Mouse (Mus musculus) adipocyte (in vitro differentiated cells): Measurements from ENCODE around the gene Igsf23.
"Not testable (repeated sequence)": the region's sequence is repeated elsewhere in the genome, so short reads cannot be mapped to it uniquely, and the experiment has no call there.

Experiments used
- DNase-seq: peaks from one replicate; pipeline ENCODE4 v3.0.0-alpha.2; 2016; ENCODE audit warnings: low spot score

Gene Igsf23

DNA sequence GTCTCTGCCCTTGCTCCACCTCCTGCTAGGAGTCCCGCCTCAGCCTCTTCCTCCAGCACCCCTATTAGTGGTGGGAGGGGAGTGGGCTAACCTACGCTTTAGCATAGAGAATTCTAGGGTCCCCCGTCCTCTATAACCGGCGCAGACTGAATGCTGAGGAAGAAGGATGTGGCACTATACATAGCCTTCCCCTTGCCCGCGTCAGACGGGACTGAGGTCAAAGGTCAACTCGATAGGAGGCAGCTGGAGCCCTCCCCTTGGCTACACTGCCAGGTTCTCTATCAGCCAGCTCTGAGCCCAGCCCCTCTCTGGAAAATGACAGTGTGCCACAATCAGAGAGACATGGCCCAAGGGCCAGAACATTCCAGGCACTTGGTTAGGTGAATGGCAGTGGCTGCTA lies at the start of gene Igsf23:
Igsf23 (minus strand) TSS at position 168 of the 400 bp plus-strand sequence.
- DNase-seq, result no peak

DNA sequence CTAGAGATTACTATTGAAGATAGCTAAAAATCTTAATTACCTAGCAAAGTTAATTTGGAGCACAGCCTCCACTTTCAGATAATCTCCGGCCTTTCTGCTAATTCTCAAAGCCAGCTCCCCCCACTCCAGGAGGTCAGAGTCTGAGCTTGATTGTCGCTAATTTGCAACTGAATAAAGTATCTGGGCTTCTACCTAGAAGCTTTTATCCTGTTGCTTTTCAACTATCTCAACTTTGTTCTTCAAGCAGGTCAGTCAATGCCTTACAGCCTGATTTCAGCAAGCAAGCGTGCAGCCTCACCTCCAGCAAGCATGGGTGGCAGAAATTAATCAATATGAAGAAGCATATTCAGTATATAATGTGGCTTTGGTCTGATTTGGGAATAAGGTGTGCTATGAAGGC lies 46.2 kb upstream of the Igsf23 start:
- DNase-seq, result not testable (repeated sequence)

DNA sequence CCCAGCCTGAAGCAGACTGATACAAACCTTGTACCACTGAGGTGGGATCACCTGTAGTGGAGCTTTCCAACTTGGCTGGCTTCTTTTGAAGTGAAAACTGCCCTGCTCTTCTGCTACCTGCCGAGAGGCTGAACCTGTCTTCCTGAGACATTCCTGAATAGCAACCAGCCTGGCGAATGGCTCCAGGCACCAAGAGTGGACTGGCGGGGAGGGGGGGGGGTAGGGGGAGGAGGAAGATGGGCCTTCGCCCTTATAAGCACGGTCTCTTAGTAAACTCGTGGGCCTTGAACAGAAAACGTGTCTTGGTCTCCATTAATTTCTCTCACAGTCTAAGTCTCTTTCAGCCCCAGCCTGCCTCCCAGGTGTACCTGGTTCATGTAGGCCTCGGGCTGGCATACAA lies 40.6 kb upstream of the Igsf23 start, which contains the start of gene Nlrp9b:
Nlrp9b (plus strand) TSS at position 301 of the 400 bp plus-strand sequence.
- DNase-seq, result not testable (repeated sequence)

DNA sequence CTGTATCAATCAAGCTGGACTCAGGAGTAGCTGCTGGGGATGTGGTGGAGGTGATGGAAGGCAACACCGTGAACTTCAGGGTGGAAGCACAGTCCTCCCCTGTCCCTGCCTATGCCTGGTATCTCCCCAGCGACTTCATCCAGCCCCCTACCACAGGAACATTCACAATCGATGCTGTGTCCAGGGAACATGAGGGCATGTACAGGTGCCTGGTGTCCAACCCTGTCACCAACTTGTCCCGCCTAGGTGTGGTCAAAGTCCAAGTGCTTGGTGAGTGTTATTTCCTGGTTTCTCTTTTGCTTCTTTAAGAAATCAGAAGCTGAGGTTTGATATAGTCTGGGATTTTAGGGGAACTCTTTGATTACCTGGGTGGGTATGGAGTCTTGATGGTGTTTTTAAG lies 21.0 kb upstream of the Igsf23 start:
- no peak for DNase-seq

DNA sequence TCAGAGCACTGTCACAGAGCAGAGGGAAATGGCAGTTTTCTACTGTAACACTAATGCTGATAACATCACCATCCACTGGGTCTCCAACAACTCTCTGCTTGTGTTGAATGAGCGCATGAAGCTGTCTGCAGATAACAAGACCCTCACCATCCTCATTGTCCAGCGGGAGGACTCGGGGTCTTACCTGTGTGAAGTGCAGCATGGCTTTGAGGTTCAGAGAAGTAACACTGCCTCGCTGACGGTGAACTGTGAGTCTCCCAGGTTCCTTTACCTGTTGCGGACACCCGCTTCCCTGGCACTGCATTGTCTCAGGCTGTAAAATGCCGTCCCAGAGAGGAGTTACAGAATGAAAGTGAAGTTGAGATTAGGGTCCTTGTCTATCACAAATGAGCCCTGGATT lies 19.6 kb upstream of the Igsf23 start:
- DNase-seq, result no peak

DNA sequence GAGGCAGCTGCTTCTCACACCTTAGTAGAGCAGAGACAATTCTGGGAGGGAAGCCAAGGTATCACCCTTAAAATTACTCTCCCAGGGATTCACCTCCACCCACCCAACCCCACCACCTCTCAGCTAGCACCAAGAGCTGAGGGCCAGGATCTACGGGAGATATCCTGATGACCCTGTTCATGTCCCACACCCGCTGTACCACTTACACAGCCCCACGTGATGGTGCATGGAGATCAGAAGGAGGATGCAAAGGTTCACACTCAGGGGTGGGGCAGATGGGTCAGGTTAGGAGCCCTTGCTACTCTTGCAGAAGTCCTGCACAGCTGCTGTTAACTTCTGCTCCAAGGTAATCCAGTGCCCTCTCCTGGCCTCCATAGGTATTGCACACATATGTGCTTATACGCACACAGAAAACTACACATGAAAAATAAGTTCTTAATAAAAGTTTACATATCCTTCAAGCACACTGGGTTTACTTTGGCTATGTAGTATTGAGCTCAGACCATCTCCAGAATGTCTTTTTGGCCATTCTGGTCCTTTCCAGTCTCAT lies 19.1 kb upstream of the Igsf23 start:
- no peak for DNase-seq

DNA sequence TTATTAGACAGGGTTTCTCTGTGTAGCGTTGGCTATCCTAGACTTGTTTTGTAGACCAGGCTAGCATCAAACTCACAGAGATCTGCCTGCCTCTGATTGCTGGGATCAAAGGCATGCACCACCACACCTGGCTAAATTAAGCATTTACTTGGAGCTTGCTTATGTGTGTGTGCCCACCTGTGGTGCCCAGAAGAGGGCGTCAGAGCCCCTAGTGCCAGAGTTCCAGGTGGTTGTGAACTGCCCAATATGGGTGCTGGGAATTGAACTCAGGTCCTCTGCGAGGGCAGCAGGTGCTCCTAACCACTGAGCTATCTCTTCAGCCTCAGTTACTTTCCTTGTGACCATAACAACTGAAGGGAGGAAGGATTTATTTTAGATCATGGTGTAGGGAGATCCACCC lies 18.6 kb upstream of the Igsf23 start:
- no peak for DNase-seq

DNA sequence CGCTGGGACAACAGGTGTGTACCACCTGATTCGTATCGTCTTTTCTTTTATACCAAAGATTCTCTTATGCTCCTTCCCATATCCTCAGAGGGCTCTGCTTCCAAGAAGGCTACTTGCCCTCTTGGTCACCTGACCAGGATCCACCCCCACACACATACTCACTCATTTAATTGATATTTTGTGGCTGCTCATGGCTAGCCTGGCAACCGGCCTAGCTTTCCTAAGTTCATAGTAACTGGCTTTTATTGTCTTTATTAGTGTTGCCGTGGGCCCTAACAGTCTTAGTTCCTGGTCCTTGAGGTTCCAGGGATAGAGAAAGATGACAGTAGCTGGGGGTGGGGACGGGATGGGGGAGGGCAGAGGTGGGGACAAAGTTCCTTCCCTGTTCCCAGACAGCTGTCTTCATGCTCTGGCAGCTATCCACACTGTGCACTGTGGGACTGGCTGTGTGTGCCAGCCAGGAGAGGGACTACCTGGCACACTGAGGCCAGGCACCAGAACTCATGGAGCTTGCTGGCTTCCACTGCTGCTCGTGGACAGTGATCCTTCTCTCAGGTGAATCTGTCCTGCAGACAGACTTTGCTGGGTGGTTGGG lies 14.5 kb upstream of the Igsf23 start, which contains the start of gene Ceacam20:
Ceacam20 (plus strand) TSS at position 428 of the 595 bp plus-strand sequence.
- no peak for DNase-seq

DNA sequence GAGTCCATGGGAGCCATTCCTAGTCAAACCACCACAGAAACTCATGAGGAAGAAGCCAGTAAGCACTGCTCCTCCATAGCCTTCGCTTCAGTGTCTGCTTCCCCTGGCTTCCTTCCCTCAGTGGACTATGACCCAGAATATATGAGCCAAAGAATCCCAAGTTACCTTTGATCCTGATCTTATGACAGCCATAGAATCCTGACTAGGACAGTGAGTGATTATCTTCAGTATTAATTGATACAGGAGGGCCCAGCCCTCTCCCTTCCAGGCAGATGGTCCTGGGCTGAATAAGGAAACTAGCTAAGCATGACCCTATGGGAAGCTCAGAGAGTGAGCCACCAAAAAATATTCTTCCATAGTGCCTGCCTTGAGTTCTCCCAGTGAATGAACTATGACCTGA lies 11.9 kb upstream of the Igsf23 start:
- no peak for DNase-seq

DNA sequence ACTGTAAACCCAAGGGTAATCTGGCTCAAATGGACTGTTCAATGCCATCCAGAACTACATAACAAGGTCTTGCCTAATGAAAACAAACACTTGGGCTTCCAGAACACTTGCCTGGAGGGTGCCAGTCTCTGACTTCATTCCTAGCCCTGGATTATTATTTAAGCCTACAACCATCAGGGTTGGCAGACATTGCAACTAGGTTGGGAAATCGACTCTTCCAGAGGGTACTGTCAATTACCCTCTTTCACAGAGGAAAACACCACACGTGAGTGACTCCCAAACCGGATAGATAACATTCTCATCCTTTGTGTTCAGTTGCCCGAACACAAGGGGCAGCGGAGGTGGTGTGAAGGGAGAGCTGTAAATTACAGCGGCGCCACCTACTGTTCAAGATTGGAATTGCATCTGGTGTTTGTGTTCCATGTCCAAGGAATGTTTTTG lies 5.8 kb upstream of the Igsf23 start:
- peak; percentile 95 for DNase-seq

DNA sequence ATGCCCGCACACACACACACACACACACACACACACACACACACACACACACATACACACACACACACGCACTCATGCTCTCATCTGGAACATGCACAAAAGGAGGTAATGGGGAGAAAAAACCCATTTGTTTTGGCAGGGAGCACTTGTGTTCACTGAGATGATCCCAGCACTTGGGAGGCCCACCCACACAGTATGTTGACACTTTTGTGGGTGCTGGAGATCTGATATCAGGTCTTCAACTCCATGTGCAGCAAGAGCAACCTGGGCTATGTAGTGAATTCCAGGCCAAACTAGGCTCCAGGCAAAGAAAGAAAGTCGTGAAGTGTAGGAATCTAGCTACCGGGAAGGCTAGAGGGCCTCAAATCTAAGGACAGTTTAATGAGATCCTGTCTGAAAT lies 5.3 kb upstream of the Igsf23 start:
- no peak for DNase-seq

DNA sequence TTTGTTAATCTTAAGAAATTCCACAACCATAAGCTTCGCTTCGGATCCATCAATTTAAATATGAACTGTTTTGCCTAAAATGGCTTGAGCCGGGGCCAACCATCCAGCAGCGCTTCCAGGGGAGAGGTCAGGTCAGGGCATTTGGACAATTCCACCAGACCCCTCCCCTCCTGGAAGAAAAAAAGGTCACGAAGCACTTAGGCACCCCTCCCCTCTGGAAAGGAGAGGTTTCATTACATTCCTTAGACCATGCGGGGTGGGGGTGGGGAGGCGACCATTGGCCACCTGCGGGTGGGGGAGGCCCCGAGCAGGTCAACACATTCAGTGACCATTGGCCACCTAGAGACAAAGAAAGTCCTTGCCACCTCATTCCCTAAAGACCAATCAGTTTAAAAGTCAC lies 2.5 kb upstream of the Igsf23 start:
- DNase-seq, result peak; percentile 38

DNA sequence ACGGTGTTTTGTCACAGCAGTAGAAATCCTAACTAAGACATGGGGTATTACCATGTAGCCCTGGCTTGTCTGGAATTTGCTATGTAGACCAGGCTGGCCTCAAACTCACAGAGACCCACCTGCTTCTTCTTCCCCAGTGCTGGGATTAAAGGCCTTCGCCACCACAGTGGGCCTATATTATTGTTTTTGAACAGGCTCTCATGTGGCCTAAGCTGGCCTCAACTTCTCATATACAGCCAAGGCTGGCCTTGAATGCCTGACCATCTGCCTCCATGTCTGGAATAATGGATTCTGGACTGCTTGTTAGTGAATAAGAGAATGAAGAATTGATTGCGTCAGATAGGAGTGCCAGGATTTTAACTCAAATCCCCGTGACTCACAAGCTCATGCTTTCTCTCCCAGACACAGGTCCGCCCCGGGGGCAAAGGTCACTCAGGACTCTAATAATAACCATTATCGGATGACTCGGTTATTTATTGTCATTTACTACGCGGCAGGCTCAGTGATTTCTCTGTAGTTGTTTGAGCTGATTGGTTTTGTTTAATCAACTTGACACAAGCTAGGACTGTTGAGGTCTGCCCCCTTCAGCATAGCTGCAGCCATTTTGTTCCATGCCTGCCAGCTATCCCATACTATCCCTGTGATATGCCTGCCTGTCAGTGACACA lies 1.9 kb upstream of the Igsf23 start:
- DNase-seq, result peak; percentile 60

DNA sequence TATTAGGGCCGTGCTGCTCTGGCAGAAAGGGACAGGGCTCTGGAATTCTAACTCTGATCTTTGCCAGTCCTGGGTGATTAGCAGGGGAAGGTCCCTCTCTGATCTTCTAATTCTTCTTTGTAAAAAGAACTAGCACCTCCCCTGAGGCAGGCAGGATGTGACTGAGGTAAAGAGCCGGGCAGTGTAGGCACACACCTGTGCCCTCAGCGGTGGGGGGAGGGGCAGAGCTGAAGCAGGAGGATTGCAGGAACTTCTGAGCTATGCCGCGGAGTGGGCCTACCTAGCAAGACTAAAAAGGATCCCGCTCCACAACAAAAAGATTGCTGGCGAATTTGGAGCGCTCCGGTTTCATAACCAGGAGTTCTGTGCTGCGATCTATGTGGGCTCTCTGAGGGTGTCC lies 560 bp downstream of the Igsf23 start:
- no peak for DNase-seq

DNA sequence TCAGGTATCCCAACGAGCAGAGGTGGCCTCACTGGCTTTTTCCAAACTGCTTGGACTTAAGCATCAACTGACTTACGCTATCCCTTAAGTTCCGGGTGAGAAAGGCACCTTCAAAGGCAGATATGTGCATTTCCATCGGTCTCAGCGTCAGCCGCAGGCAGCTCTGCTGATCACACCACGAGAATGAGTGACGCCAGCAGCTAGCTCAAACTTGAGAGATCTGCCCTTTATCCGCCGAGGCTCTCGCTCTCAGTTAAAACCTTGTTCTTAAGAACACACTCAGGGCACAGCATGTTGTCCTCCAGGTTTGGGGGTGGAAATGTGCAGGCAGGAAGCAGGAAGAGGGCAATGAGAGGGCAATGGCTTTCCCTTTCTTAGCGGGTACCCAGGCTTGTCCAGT lies 1.6 kb downstream of the Igsf23 start:
- no peak for DNase-seq

DNA sequence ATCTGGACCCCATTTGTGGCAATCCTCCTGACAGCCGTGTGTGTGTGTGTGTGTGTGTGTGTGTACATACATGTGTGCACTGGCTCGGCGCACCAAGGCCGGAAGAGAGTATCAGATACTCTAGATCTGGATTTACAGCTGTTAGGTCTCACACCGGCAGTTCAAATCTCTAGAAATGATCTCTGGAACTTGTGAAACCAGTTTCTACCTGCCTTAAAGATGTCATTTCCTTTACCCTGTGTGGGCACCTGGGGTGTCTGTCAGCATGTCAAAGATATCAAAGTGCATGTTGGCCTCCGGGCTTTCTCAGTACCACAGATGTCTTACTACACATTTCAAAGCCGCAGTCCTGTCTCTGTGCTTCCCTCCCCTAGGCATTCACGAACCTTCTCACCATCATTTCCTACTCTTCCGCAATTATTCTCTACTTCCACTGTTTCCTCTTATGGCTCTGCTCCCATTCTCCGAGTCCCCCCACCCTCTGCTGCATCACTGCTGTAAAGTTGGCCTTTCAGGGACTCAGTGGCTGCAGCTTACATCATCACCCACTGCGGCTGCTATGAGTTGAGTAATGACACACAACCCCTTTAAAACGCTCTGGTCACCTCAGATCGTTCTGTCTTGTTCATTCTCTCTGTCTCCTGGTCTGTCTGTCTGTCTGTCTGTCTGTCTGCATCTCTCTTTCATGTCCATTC lies 4.6 kb downstream of the Igsf23 start:
- no peak for DNase-seq

DNA sequence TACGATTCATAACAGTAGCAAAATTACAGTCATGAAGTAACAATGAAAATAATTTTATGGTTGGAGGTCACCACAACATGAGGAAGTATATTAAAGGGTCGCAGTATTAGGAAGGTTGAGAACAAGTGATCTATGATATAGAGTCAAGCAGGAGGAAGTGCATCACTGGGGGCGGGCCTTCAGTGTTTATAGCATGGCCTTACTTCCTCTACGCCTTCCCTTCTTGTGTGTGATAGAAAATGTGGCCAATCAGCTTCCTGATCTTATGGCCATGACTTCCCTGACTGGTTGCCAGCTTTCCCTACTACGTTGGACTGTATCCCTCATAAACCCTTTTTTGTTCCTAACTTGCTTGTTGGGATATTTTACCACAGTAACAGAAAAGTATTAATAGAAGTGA lies 5.4 kb downstream of the Igsf23 start:
- no peak for DNase-seq

DNA sequence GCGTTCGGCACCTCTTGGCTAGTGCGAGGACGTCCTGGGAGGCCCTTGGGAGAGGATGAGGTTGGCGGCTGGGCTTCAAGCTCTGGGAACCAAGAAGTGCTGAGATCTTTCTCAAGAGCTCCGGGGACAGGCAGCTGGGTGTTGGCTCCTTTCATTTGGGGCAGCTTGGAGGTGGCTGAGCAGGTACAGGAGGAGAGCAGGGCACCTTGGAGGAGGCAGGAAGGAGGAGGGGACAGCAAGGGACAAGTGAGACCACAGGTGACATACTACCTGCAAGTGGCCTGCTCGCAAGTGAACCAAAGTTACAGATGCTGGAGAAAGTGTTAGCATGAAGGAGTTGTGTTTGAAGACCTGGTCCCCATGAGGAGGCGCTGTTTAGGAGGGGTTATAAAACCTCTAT lies 5.8 kb downstream of the Igsf23 start:
- DNase-seq, result no peak

DNA sequence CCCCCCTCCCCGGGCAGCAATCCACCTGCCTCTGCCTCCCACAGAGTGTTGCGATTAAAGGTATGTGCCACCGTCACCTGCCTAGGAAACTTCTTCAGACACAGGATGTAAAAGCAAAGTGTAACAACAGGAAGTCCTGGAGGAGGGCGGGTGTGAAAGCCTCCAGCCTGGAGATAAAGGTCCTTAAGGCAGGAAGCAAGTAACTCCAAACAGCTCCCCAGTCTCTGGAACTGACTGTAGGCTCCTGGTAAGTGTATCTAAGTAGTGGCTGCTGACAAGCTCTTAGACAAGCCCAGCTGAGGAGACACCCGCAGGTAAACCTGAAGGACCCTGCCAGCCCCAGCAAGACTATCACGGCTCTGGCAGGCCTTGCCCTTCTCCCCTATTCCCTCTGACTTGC lies 10.3 kb downstream of the Igsf23 start:
- DNase-seq, result no peak

DNA sequence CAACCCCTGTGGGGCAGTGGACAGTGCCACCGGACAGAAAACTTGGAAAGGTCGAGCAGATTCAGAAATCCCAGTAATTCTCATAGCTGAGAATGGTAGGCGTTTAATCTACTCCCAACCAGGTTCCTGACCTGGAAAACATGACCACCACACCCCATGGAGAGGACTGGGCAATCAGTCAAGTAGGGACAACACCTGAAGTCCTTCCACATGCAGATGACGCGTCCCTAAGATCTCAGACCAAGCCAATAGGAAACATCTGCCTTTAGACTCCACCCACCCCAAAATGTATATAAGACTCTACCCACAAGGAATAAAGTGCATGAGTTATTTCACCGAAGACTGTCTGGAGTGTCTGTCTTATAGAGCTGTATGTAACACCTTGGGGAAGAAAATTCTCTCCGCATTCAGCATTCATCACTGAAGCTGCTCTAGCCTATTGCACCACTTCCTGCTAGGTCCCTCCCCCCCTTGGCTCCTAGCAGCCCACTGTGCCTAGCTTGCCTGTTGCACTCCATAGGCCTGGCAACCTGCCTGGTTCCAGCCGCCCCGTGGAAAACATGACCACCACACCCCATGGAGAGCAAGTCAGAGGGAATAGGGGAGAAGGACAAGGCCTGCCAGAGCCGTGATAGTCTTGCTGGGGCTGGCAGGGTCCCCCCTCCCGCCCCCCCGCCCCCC lies 10.9 kb downstream of the Igsf23 start:
- no peak for DNase-seq

DNA sequence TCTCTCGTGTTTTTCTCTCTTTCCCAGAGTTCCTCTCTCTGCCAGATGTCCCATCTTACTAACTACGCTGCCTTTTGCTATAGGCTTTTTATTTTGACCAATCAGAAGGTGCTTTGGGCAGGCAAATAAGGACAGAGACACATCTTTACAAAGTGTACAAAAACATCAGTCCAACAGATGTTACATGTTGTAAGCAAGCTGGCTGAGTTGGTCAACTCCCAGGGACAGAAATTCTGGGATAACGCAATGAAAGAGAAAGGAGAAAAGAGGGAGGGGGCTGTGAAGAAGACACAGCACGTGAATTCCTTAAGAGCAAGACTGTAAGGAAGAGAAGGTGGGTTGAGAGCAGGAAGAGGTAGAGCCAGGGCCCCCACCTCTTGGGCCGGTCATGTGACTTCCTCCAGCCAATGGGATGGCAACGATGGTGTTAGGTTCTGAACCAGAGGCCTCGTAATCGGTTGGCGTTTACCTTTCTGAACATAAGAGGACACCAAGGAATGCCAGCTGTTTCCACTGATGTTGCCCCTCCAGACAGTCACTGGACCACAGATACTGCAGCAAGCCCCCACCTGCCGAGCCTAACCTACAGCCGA lies 13.2 kb downstream of the Igsf23 start:
- no peak for DNase-seq

DNA sequence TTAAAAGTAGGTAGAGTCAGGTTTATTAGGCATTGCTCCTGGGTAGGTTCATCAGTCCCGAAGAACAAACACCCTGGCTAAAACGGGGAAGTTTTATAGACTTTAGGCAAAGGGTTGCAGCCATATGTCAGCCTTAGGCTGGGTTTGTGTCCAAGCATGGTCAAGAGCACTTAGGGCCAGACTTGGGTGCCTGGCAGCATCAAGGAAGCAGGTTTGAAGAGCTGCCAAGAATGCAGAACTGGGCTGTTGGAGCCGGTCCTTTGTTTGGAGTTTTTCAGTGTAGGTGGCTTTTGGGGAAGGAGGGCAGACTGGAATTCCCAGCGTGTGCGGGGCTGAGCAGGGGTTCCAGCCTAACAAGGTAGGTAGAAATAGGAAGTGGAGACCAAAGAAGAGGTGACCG lies 14.6 kb downstream of the Igsf23 start:
- peak; percentile 65 for DNase-seq
